Mouse (Mus musculus): Measurements from ENCODE around the gene Gab1. TPM values are rescaled to one million over a fixed set of nuclear protein-coding genes. Genes with fewer than 3 reads are reported as not detected.

The Gab1 gene
- polyA plus RNA-seq, 1 experiment from 2014 or later: 16.8 TPM

DNA sequence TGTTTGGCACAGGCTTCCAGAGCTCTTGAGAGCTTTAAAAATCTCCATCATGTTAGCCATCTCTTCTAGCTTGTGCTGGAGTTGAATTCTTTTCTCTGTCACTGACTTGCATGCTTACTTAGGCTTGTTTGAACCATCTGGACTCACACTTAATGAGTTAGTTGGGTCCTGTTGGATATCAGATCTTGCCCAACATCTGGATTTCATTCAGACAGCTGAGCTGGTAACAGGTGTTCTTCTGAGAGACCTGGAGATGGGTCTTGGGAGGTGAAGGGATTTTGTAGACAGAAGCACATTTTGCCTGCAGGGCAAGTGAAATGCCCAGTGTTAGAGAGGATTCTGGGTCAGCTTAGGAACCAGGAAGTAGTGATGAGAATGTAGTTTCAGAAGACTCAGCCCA, 19.0 kb upstream of the Gab1 start:
- Histone ChIP-seq H3K36me3 (no peaks in the 10 kb centered on the region), H3K4me3 (replicated peaks) (no peak overlapping the region), H3K4me1 (peaks cover 17% of the 10 kb centered on the region), H3K27ac (no peak overlapping the region), H3K4me2 (no peak overlapping the region), H3K9ac (no peak overlapping the region), H3K9me3 (replicated peaks) (no peaks in the 10 kb centered on the region), H3K27me3 (no peaks in the 10 kb centered on the region)
- no peak for ATAC-seq (replicated peaks; ENCODE audit: low FRiP score)

- Histone ChIP-seq H3K9me3 (replicated peaks) (no peaks in the 10 kb centered on the region), H3K9ac (no peak overlapping the region), H3K4me1 (peaks cover 13% of the 10 kb centered on the region), H3K4me3 (replicated peaks) (no peak overlapping the region), H3K27ac (peak overlapping the region; percentile 78), H3K27me3 (no peaks in the 10 kb centered on the region), H3K36me3 (no peaks in the 10 kb centered on the region), H3K4me2 (peak overlapping the region; percentile 53; the same call in 1 of the 2 replicates)
- no peak for ATAC-seq (replicated peaks; ENCODE audit: low FRiP score)
- WGBS: 75% methylated on average over 5 of the region's 5 CpGs
These were observed 15.7 kb upstream of the Gab1 start for GRCm38 (mm10) chr8:80896026-80896425.

DNA sequence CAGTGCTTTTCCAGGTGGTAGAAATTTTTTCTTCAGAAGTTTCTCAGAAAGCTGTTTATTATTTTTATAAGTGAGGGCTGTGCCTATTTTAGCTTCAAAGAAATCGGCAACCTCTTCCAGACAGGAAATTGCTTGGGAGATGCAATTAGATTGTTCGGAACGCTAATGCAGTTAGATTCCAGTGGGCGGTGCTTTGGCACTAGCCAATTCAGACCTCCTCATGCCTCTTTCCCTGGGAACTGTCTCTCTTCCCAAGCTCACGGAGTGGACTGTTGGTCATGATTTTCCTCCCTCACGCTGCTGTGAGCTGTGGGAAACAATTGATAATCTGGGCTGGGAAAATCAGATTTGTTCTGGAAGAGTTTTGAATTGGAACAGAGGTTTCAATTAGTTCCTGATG, 15.1 kb upstream of the Gab1 start:
- peak; percentile 60; the same call in 1 of the 2 replicates for ATAC-seq (replicated peaks; ENCODE audit: low FRiP score)
- no peaks in the 10 kb centered on the region for H3K27me3 ChIP-seq
- WGBS: 5% methylated on average over 6 of the region's 6 CpGs
- H3K4me3 ChIP-seq (replicated peaks): peak overlapping the region; percentile 23
- no peaks in the 10 kb centered on the region for H3K36me3 ChIP-seq
- no peak overlapping the region for H3K9ac ChIP-seq
- peak overlapping the region; percentile 53 for H3K4me2 ChIP-seq
- H3K27ac ChIP-seq: peak overlapping the region; percentile 78
- peaks cover 15% of the 10 kb centered on the region for H3K4me1 ChIP-seq
- H3K9me3 ChIP-seq (replicated peaks): no peaks in the 10 kb centered on the region

GRCm38 (mm10) chr8:80894528-80894927, 14.2 kb upstream of the Gab1 start:
- WGBS: 85% methylated on average over 3 of the region's 3 CpGs
- no peak for ATAC-seq (replicated peaks; ENCODE audit: low FRiP score)
- Histone ChIP-seq H3K4me2 (no peak overlapping the region), H3K27me3 (no peaks in the 10 kb centered on the region), H3K36me3 (no peaks in the 10 kb centered on the region), H3K27ac (no peak overlapping the region), H3K9me3 (replicated peaks) (no peaks in the 10 kb centered on the region), H3K4me3 (replicated peaks) (no peak overlapping the region), H3K4me1 (peaks cover 15% of the 10 kb centered on the region), H3K9ac (no peak overlapping the region)

DNA sequence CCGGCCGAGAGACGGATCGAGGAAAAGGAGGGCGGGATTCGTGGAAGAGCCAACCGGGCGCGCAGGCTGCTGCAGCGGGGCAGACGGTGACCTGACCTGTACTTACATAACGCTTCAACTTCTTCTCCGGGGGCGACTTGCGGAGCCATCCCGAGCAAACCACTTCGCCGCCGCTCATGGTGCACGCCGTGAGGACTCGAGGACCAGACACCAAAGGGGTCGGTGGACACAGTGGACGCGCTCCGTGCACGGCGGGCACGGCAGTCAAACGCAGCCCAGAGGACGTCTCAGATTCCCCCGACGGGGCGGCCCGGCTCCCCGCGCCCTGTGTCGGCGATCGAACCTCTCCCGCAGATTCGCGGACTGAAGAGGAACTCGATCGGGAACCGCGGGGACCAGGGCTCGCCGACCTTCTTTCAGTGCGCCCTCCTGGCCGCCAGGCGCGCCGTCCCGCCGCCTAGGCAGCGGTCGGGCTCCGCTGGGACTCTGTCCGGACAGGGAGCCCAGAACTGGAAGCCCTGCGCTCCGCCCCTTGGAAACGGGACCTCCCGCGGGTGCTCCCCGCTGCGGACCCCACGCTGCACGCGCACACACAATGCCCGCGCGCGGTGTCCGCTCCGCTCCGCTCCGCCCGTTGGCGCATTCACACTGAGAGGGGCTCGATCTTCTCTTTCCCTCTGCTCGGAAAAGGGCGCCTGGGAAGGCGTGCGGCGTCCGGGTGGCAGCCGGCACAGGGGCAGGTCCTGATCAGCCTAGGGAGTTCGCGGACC, 708 bp downstream of the Gab1 start:
- Histone ChIP-seq H3K9ac (peak overlapping the region; percentile 76), H3K9me3 (replicated peaks) (no peaks in the 10 kb centered on the region), H3K27me3 (no peaks in the 10 kb centered on the region), H3K4me3 (replicated peaks) (peak overlapping the region; percentile 81), H3K27ac (peak overlapping the region; percentile 100), H3K4me1 (peaks cover 26% of the 10 kb centered on the region), H3K36me3 (no peaks in the 10 kb centered on the region), H3K4me2 (peak overlapping the region; percentile 83)
- WGBS: under 1% methylated on average over 80 of the region's 90 CpGs
- ATAC-seq (replicated peaks; ENCODE audit: low FRiP score): peak; percentile 74

DNA sequence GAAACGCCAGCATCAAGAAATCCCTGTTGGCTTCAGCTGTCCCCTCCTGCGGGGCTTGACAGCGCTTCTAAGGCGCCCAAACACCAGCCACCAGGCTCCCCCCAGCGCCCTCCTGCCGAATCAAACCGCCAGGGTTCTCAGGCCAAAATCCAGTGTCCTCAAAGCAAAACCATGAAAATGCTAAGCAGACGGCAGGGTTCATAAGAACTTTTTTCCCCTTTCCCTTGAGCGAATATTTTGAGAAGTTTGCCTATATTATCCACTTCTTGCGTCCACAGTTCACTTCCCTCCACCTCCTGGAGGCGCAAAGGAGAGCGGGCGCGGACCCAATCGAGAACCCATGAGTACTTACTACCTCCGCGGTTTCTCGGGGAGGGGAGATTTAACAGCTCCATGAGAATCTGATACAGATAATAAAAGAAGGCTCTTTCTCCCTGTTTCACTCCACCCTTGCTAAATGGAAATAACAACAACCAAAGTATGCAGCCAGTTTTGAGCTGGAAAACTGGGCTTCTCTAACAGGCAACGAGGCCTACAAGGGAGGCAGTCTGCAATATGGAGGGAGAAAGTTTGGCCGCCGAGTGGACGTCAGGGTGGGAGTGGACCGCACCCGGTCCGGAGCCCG, 1.4 kb downstream of the Gab1 start:
- ATAC-seq (replicated peaks; ENCODE audit: low FRiP score): no peak
- H3K4me1 ChIP-seq: peaks cover 33% of the 10 kb centered on the region
- WGBS: under 1% methylated on average over 26 of the region's 26 CpGs

DNA sequence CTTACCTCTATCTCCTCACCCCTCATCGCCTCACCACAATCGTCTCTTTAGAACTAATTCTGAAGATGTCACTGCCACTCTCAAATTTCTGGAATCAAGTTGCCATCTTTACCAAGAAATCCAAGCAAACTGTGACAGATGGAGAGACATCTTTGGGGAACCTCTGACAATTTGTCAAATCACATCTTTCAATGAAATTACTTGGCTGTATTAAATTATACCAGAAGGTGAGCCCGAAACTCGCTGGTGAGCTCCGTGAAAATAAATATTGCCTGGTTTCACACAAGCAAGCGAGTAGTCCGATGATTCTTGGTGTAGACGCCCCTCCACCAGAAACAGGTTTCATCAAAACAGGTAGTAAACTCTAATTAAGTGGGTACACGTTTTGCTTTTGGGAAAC, 2.2 kb downstream of the Gab1 start:
- no peak for ATAC-seq (replicated peaks; ENCODE audit: low FRiP score)
- H3K4me1 ChIP-seq: peaks cover 37% of the 10 kb centered on the region
- H3K36me3 ChIP-seq: no peaks in the 10 kb centered on the region
- 36% methylated on average over 9 of the region's 9 CpGs for WGBS
- peak overlapping the region; percentile 76; the same call in 1 of the 2 replicates for H3K9ac ChIP-seq
- H3K4me3 ChIP-seq (replicated peaks): peak overlapping the region; percentile 81
- H3K9me3 ChIP-seq (replicated peaks): no peaks in the 10 kb centered on the region
- H3K27ac ChIP-seq: no peak overlapping the region
- peak overlapping the region; percentile 83 for H3K4me2 ChIP-seq
- H3K27me3 ChIP-seq: no peaks in the 10 kb centered on the region

More for the DNA sequence above, 1.4 kb downstream of the Gab1 start:
- Histone ChIP-seq H3K27me3 (no peaks in the 10 kb centered on the region), H3K9me3 (replicated peaks) (no peaks in the 10 kb centered on the region), H3K27ac (peak overlapping the region; percentile 100), H3K4me3 (replicated peaks) (peak overlapping the region; percentile 81), H3K9ac (peak overlapping the region; percentile 76), H3K36me3 (no peaks in the 10 kb centered on the region), H3K4me2 (peak overlapping the region; percentile 83)

DNA sequence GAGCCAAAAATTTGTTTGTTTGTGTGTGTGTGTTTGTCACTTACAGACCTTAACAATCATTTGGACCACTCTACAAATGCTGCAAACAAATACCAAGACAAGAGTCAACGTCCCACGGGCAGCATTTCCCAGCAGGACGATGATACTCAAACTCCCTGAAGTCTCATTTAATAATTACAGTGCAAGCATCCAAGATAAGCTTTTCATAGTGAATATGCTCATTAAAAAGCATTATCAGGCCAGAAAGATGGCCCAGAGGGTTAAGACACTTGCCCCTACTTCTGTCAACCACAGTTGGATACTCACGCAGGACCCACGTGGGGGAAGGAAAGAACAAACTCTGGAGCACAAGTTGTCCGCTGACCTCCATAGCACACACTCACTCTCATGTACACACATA, 4.8 kb downstream of the Gab1 start:
- no peak for ATAC-seq (replicated peaks; ENCODE audit: low FRiP score)
- WGBS: 85% methylated on average over 6 of the region's 6 CpGs
- H3K4me1 ChIP-seq: peaks cover 43% of the 10 kb centered on the region
- no peaks in the 10 kb centered on the region for H3K27me3 ChIP-seq
- H3K4me3 ChIP-seq (replicated peaks): no peak overlapping the region
- no peaks in the 10 kb centered on the region for H3K9me3 ChIP-seq (replicated peaks)
- H3K27ac ChIP-seq: no peak overlapping the region
- no peak overlapping the region for H3K4me2 ChIP-seq
- no peaks in the 10 kb centered on the region for H3K36me3 ChIP-seq
- H3K9ac ChIP-seq: no peak overlapping the region

- Histone ChIP-seq H3K4me2 (no peak overlapping the region), H3K9ac (no peak overlapping the region), H3K36me3 (no peaks in the 10 kb centered on the region), H3K9me3 (replicated peaks) (no peaks in the 10 kb centered on the region), H3K27me3 (no peaks in the 10 kb centered on the region), H3K4me3 (replicated peaks) (no peak overlapping the region), H3K27ac (no peak overlapping the region), H3K4me1 (peaks cover 58% of the 10 kb centered on the region)
- peak; percentile 42; the same call in 1 of the 2 replicates for ATAC-seq (replicated peaks; ENCODE audit: low FRiP score)
- 57% methylated on average over 10 of the region's 10 CpGs for WGBS
These were observed 6.4 kb downstream of the Gab1 start for GRCm38 (mm10) chr8:80873723-80874427.

DNA sequence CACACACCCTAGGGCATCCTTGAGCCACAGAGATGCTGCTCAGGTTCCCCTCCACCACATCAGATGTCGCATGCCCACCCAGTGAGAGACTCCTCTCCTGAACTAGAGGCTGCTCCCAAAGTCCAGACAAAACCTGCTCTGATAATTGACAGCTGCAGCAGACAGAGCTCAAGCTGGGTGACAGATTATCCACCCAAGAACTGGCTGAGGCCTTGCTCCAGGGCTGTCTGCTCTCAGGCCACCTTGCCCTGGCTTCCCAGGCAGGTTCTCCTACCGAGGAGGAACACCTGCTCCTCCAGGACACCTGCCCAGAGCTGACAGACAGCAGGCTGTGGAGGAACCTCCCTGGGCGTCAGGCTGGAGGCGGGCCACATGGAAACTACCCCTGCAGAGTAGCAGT, 7.6 kb downstream of the Gab1 start:
- Histone ChIP-seq H3K36me3 (no peaks in the 10 kb centered on the region), H3K27me3 (no peaks in the 10 kb centered on the region), H3K9me3 (replicated peaks) (no peaks in the 10 kb centered on the region), H3K4me3 (replicated peaks) (no peak overlapping the region), H3K27ac (no peak overlapping the region), H3K9ac (no peak overlapping the region), H3K4me1 (peaks cover 57% of the 10 kb centered on the region), H3K4me2 (no peak overlapping the region)
- no peak for ATAC-seq (replicated peaks; ENCODE audit: low FRiP score)
- WGBS: 52% methylated on average over 4 of the region's 4 CpGs

DNA sequence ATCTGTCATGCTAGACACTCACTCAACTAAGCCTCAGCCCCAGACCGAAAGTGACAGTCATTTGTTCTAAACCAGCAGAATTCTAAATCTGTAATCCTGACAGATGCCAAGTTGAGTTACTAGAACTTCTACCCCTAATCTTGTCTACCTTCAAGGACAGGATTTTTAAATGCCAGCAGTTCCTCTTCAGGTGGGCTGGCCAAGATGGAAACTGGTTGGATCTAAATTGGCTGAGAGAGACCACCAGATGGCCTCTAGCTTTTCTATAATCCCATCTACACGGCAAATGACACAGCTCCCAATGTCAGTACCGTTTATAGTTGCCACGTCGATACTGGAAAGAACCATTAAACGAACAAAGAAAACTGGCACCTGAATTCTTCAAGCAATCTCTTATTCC, 8.9 kb downstream of the Gab1 start:
- no peaks in the 10 kb centered on the region for H3K27me3 ChIP-seq
- no peaks in the 10 kb centered on the region for H3K36me3 ChIP-seq
- no peak overlapping the region for H3K4me3 ChIP-seq (replicated peaks)
- no peak for ATAC-seq (replicated peaks; ENCODE audit: low FRiP score)
- H3K4me2 ChIP-seq: no peak overlapping the region
- H3K27ac ChIP-seq: no peak overlapping the region
- H3K9me3 ChIP-seq (replicated peaks): no peaks in the 10 kb centered on the region
- peaks cover 56% of the 10 kb centered on the region for H3K4me1 ChIP-seq
- WGBS: 87% methylated on average over 6 of the region's 6 CpGs
- no peak overlapping the region for H3K9ac ChIP-seq

DNA sequence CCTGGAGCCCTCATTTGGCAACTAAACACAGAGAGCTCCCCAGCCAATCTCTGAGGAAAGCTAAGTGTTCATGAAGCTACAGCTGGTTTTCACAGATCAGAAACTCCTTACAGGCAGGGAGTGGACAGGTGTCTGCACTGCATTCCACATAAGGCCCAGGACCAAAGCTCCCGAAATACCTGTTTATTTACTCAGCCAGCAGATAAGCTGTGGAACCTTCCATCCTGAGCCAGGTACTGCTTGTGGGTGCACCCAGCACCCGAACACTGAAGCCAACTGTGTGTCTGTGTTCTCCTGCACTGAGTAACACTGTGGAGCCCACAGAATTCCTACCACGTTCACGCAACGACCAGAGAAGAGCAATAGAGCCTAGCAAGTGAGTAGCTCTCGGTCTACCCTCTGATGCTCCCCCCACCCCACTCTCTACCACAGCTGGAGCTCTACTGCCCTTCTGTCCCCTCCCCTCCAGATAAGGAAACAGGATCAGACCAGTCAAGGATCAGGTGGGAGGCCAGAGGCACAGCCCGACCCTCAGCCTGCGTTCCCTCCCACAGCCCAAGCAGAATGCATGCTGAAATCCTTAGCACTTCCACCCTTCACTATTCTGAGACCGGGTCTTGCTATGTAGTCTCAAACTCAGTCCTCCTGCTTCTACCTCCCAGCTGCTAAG, 9.6 kb downstream of the Gab1 start:
- Histone ChIP-seq H3K4me1 (peaks cover 56% of the 10 kb centered on the region), H3K4me3 (replicated peaks) (no peak overlapping the region), H3K9ac (no peak overlapping the region), H3K9me3 (replicated peaks) (no peaks in the 10 kb centered on the region), H3K27me3 (no peaks in the 10 kb centered on the region), H3K4me2 (no peak overlapping the region), H3K36me3 (no peaks in the 10 kb centered on the region), H3K27ac (peak overlapping the region; percentile 61)
- peak; percentile 61 for ATAC-seq (replicated peaks; ENCODE audit: low FRiP score)
- WGBS: 52% methylated on average over 9 of the region's 9 CpGs
